Mouse (Mus musculus) testis, adult 2 months (tissue): Measurements from ENCODE around the gene Nanog.

Source experiments
- CTCF ChIP-seq: fragments of 200-500 bp; IDR thresholded peaks from 2 replicates; pipeline ENCODE4 v1.5.1; 2012; ENCODE audit warnings: low read depth, mild to moderate bottlenecking, inconsistent platforms, low read length, moderate library complexity; ENCODE audit not compliant: control insufficient read depth, insufficient read depth, insufficient replicate concordance
- POLR2A ChIP-seq: fragments of 200-500 bp; IDR thresholded peaks from 2 replicates; pipeline ENCODE4 v1.6.1; 2012; ENCODE audit warnings: low read depth, mild to moderate bottlenecking, inconsistent platforms, low read length, moderate library complexity; ENCODE audit not compliant: control insufficient read depth

- no peak for TF ChIP-seq CTCF
- TF ChIP-seq POLR2A: no peak
These were observed 37.1 kb upstream of the Nanog start for GRCm38 (mm10) chr6:122670201-122670551.
